Mouse (Mus musculus) G1E (cell line): ENCODE measurements at regions not wholly inside any gene's neighbourhood (a gene's known extent, or its start where the extent isn't known, plus 50 kb on each side); places are given as distances from the start of the nearest gene placed in this dataset.

Source experiments
- CTCF ChIP-seq: IDR thresholded peaks from 2 replicates; pipeline ENCODE4 v1.5.1; 2012; ENCODE audit warnings: low read depth, low read length, inconsistent platforms, mixed read lengths
- TAL1 ChIP-seq: conservative IDR thresholded peaks from 2 replicates; pipeline ENCODE4 v1.6.1; 2012; ENCODE audit warnings: low read depth, low read length, inconsistent platforms, mixed read lengths

DNA sequence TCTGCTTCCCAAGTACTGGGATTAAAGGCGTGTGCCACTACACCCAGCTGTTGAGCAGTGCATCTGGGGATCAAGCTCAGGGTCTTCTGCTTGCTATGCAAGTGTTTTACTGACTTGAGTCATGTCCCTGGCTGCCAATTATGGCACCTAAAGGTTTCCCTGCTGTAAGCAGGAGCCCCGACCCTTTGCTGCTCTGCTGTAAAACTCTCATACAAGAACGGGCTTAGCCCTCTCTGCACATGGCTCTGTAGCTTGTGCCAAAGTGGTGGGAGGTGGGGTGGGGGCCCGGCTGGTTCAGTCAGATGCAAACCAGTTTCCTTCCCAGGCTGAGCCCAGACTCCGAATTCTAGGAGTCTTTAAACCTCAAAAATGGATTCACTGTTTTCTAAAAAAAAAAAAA is 281.6 kb upstream of the Tbx3 start:
- no peak for TF ChIP-seq CTCF
- TF ChIP-seq TAL1: no peak
